8 mouse cellular contexts compared by ENCODE assay signal in genomic region chr12:75816981-75817856, GRCm38 (mm10). TPM values are rescaled to one million over a fixed set of nuclear protein-coding genes. Genes with fewer than 3 reads are reported as not detected.
DNase-seq lines count a peak whose midpoint lies in the region; ATAC-seq and TF ChIP-seq lines count a peak whose summit lies in the region.

No protein-coding gene starts in this region.

- no peak for ATAC-seq in heart, embryonic 13.5 days (ENCODE audit: extremely low read depth, insufficient number of reproducible peaks, low FRiP score, low TSS enrichment)
- ATAC-seq in hindbrain, postnatal 0 days, result 0 out of 2 replicates have a peak, but pooled peaks have one; percentile 13
- no peak; the same call in 1 of the 2 replicates for ATAC-seq in midbrain, embryonic 11.5 days (ENCODE audit: low FRiP score)

- H3K27me3 ChIP-seq in heart, embryonic 13.5 days (replicated peaks), result no peaks in the 10 kb centered on the region
- no peaks in the 10 kb centered on the region for H3K27me3 ChIP-seq in hindbrain, postnatal 0 days (ENCODE audit: insufficient read depth, low read length)
- H3K27me3 ChIP-seq in midbrain, embryonic 11.5 days (ENCODE audit: control insufficient read depth, insufficient read depth, low read length), result no peaks in the 10 kb centered on the region

- peak overlapping the region; percentile 89 for H3K4me2 ChIP-seq in heart, embryonic 13.5 days
- peak overlapping the region; percentile 95 for H3K4me2 ChIP-seq in hindbrain, postnatal 0 days (ENCODE audit: low read depth, low read length)
- peak overlapping the region; percentile 85 for H3K4me2 ChIP-seq in midbrain, embryonic 11.5 days

- 13% methylated on average over 22 of the region's 25 CpGs for WGBS in heart, embryonic 13.5 days
- 13% methylated on average over 23 of the region's 25 CpGs for WGBS in hindbrain, postnatal 0 days
- 12% methylated on average over 25 of the region's 25 CpGs for WGBS in midbrain, embryonic 11.5 days

- H3K4me1 ChIP-seq in heart, embryonic 13.5 days, result peaks cover 40% of the 10 kb centered on the region
- H3K4me1 ChIP-seq in hindbrain, postnatal 0 days (ENCODE audit: insufficient read depth, low read length), result no peaks in the 10 kb centered on the region
- peaks cover 10% of the 10 kb centered on the region for H3K4me1 ChIP-seq in midbrain, embryonic 11.5 days (ENCODE audit: control insufficient read depth, insufficient read depth, low read length)

- peak overlapping the region; percentile 93 for H3K9ac ChIP-seq in heart, embryonic 13.5 days
- peak overlapping the region; percentile 68; the same call in 1 of the 2 replicates for H3K9ac ChIP-seq in hindbrain, postnatal 0 days (replicated peaks; ENCODE audit: low read length)
- peak overlapping the region; percentile 98 for H3K9ac ChIP-seq in midbrain, embryonic 11.5 days (ENCODE audit: low read length)

- no peak for TF ChIP-seq CTCF in brain, embryonic 14.5 days (IDR thresholded peaks at IDR 0.05; ENCODE audit: borderline replicate concordance, extremely low read depth, insufficient read depth, insufficient read length)
- TF ChIP-seq CTCF in hindbrain, postnatal 0 days (IDR thresholded peaks at IDR 0.05; ENCODE audit: low read depth), result no peak

- no peak for DNase-seq in heart, adult 11 months
- DNase-seq in brain, embryonic 14.5 days (ENCODE audit: low read depth), result peak; percentile 32
- peak; percentile 37 for DNase-seq in hindbrain, postnatal 0 days (ENCODE audit: low spot score)
- DNase-seq in midbrain, embryonic 11.5 days (ENCODE audit: low spot score, missing footprints), result peak; percentile 90
- DNase-seq in spleen, adult 12 weeks (ENCODE audit: low spot score), result no peak
- DNase-seq in ovary, postnatal 10 days (ENCODE audit: low spot score), result no peak
- no peak for DNase-seq in adrenal gland, postnatal 4 days (ENCODE audit: low spot score in 2 of 2)

- H3K9me3 ChIP-seq in heart, embryonic 13.5 days, result no peaks in the 10 kb centered on the region
- no peaks in the 10 kb centered on the region for H3K9me3 ChIP-seq in hindbrain, postnatal 0 days (ENCODE audit: low read length)
- no peaks in the 10 kb centered on the region for H3K9me3 ChIP-seq in midbrain, embryonic 11.5 days (ENCODE audit: control insufficient read depth, low read length)

- peak overlapping the region; percentile 94 for H3K4me3 ChIP-seq in heart, embryonic 13.5 days
- peak overlapping the region; percentile 93 for H3K4me3 ChIP-seq in hindbrain, postnatal 0 days (ENCODE audit: low read length)
- H3K4me3 ChIP-seq in midbrain, embryonic 11.5 days (ENCODE audit: low read depth, low read length), result peak overlapping the region; percentile 91

- H3K27ac ChIP-seq in heart, embryonic 13.5 days (replicated peaks), result no peak overlapping the region
- H3K27ac ChIP-seq in hindbrain, postnatal 0 days, result no peak overlapping the region
- H3K27ac ChIP-seq in midbrain, embryonic 11.5 days (ENCODE audit: low read depth, low read length), result no peak overlapping the region

- no peaks in the 10 kb centered on the region for H3K36me3 ChIP-seq in heart, embryonic 13.5 days
- no peaks in the 10 kb centered on the region for H3K36me3 ChIP-seq in hindbrain, postnatal 0 days (ENCODE audit: insufficient read depth, low read length)
- no peaks in the 10 kb centered on the region for H3K36me3 ChIP-seq in midbrain, embryonic 11.5 days (ENCODE audit: control insufficient read depth, insufficient read depth, low read length)

- no peak for TF ChIP-seq POLR2A in brain, embryonic 14.5 days (IDR thresholded peaks at IDR 0.05; ENCODE audit: borderline replicate concordance, extremely low read depth, insufficient read depth, insufficient read length, poor library complexity, severe bottlenecking)

RNA-seq across cellular contexts. Expression of gene Syne2, which starts 0.7 kb away (rescaled TPM):
- 45.3 and 49.6 TPM in 2 replicates for polyA plus RNA-seq in heart, embryonic 13.5 days (2015; fragmentation: Nextera tagmentation; extraction: Ambion mirVana)
- polyA plus RNA-seq in brain, embryonic 14.5 days (2012; rRNA removed), result 72.9 and 96.0 TPM in 2 replicates
- total RNA-seq in hindbrain, postnatal 0 days (2014; rRNA removed), result 39.3 and 57.2 TPM in 2 replicates
- polyA plus RNA-seq in hindbrain, postnatal 0 days (2015; fragmentation: Nextera tagmentation; extraction: Ambion mirVana), result 26.1 and 28.8 TPM in 2 replicates
- 79.1 and 80.1 TPM in 2 replicates for polyA plus RNA-seq in midbrain, embryonic 11.5 days (2014; fragmentation: Nextera tagmentation; extraction: Ambion mirVana)
- 10 to 100 TPM; 60.1 to 74.7 TPM for total RNA-seq in adrenal gland, postnatal 4 days (2021)

Comparison
In these comparisons a context has a peak if more than half of its experiments do, and no peak if none do; other contexts are left out.
1. DNase-seq: peak in brain, embryonic 14.5 days (single experiment), hindbrain, postnatal 0 days (single experiment) and midbrain, embryonic 11.5 days (single experiment); none in heart, adult 11 months (single experiment), spleen, adult 12 weeks (single experiment), ovary, postnatal 10 days (single experiment) and adrenal gland, postnatal 4 days (0 of 2).
2. Peak in every context shown above with its lines, with median percentiles within 50 percentile points of each other: H3K4me2 ChIP-seq, H3K4me3 ChIP-seq and H3K9ac ChIP-seq.